Mouse (Mus musculus): Measurements from ENCODE around the gene Ube2v1.

- no peak for TF ChIP-seq USF1 (IDR thresholded peaks at IDR 0.05; ENCODE audit: low read depth)
- no peak for TF ChIP-seq E2F4 (IDR thresholded peaks at IDR 0.05; ENCODE audit: insufficient read depth)
- TF ChIP-seq POLR2A (IDR thresholded peaks at IDR 0.05; ENCODE audit: insufficient read length, low read depth) = no peak
- no peak for TF ChIP-seq CEBPB (IDR thresholded peaks at IDR 0.05; ENCODE audit: insufficient read depth, poor library complexity, severe bottlenecking)
- TF ChIP-seq MAX (IDR thresholded peaks at IDR 0.05; ENCODE audit: low read depth) = no peak
- TF ChIP-seq SRF (IDR thresholded peaks at IDR 0.05; ENCODE audit: control insufficient read depth, insufficient read length, low read depth) = no peak
- no peak for TF ChIP-seq TCF12 (IDR thresholded peaks at IDR 0.05; ENCODE audit: insufficient read depth, poor library complexity, severe bottlenecking)
- TF ChIP-seq MYOG (IDR thresholded peaks at IDR 0.05; ENCODE audit: control insufficient read depth in 1 of 3, insufficient read depth in 1 of 3, insufficient read length in 2 of 3, low read depth in 2 of 3) = no peak
- TF ChIP-seq POLR2AphosphoS2 (IDR thresholded peaks at IDR 0.05; ENCODE audit: insufficient read length, low read depth) = no peak
Observed at GRCm38 (mm10) chr2:167563035-167563434, 68.9 kb downstream of the Ube2v1 start.

Data from myocyte (in vitro differentiated cells).